Mouse (Mus musculus): Measurements from ENCODE around the gene Wnt3a. TPM values are rescaled to one million over a fixed set of nuclear protein-coding genes. Genes with fewer than 3 reads are reported as not detected.

Gene Wnt3a
- polyA plus RNA-seq, 1 experiment from 2014 or later, result 0.53 TPM

DNA sequence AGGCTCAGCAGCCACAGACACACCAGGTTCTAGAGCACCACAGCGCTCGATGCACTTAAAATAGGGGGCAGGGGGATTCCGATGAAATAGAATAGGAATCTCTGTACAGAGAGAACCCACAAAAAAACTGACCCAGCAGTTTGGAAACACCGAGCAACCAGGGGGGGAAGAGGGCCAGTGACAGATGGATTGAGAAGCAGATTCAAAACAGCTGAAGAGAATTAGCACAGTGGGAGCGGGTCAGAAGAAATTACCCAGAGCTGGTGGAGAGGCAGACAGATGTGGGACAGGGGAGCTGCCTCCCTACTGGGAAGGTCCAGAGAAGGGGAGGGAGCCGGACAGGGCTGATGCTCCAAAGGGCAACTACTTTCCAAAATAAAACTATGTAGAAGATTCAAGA lies 26.0 kb upstream of the Wnt3a start:
- peaks cover 66% of the 10 kb centered on the region for H3K27me3 ChIP-seq (ENCODE audit: low read depth, poor library complexity, severe bottlenecking)
- WGBS, result 49% methylated on average over 6 of the region's 6 CpGs
- no peak overlapping the region for H3K27ac ChIP-seq
- no peak overlapping the region for H3K4me3 ChIP-seq
- H3K36me3 ChIP-seq, result no peaks in the 10 kb centered on the region
- H3K4me1 ChIP-seq, result peaks cover 34% of the 10 kb centered on the region
- no peaks in the 10 kb centered on the region for H3K9me3 ChIP-seq (replicated peaks)
- no peak for DNase-seq (ENCODE audit: low spot score)

DNA sequence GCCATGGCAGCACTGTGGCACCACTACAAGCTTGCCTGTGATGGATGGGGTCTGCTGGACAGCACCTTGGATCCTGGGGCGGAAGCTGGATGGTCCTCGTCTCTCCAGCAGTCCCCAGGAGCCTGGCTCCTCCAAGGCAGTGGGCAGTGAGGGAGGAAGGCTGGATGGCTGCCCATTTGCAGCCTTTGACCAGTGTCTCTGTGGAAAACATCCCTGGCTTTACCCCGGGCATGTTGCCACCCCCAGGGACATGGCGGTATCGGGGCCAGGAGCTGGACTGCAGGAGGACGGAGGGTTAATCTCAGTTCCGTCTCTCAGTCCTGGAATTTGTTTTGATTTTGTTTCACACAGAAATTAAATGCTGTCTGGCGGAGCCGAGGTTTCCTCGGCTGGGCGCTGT lies 23.4 kb upstream of the Wnt3a start:
- no peaks in the 10 kb centered on the region for H3K36me3 ChIP-seq
- no peak overlapping the region for H3K27ac ChIP-seq
- no peaks in the 10 kb centered on the region for H3K9me3 ChIP-seq (replicated peaks)
- DNase-seq (ENCODE audit: low spot score), result no peak
- H3K4me1 ChIP-seq, result peaks cover 47% of the 10 kb centered on the region
- H3K4me3 ChIP-seq, result no peak overlapping the region
- 78% methylated on average over 11 of the region's 11 CpGs for WGBS
- peaks cover 91% of the 10 kb centered on the region for H3K27me3 ChIP-seq (ENCODE audit: low read depth, poor library complexity, severe bottlenecking)

DNA sequence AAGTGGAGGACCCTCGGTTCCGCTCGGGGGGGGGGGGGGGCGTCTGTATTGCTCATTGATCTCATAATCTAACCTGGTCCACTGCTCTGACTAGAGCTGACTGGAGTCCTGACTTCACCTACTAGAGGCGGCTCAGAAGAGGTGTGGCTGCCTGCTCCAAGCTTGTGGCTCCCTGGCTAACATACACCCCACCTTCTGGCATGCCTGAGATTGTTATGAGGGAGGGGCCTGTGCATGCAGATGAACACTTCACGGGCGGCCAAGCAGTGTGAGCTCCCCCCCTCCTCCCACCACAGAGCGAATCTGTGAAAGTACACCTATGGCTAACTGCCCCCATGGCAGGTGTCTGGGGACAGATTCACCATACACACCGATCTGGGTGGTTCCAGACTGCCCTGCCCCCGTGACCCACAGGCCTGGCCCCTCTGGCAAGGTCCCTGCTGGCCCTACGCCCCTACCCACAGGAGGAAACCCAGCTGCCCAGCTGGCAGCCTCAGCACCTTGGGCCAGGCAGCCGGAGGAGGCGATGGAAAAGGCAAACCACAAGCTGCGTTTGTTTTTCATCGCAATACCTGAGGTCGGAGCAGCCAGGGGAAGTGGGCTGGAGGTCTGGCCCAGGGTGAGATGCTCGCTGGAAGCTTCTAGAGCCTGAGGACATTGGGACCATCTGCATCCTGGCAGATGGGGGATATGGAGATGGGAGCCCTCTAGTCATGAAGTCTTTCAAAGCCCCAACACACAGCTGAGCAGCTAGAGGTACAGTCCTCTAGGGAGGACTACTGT lies 22.7 kb upstream of the Wnt3a start:
- peaks cover 93% of the 10 kb centered on the region for H3K27me3 ChIP-seq (ENCODE audit: low read depth, poor library complexity, severe bottlenecking)
- H3K4me1 ChIP-seq, result peaks cover 55% of the 10 kb centered on the region
- H3K9me3 ChIP-seq (replicated peaks), result no peaks in the 10 kb centered on the region

DNA sequence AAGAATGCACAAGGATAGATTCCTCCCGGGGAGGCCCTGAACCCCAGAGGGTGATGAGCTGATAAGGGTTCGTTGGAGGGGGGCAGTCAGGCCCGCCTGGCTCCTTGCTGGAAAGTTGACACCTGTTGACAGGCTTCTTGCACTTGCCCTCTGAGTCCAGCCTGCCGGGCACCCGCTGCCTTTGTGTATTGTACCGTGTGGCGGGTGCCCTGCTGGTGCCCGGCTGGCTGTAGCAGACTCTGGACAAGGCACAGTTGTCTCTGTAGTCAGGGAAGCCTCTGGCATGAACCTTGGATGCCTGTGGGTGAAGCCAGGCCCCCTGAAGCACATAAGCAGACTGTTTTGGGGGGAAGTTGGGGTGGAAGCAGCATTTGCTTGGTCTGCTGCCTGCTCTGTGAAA lies 21.9 kb upstream of the Wnt3a start:
- Histone ChIP-seq H3K27ac (peak overlapping the region; percentile 50), H3K9me3 (replicated peaks) (no peaks in the 10 kb centered on the region), H3K4me1 (peaks cover 61% of the 10 kb centered on the region), H3K36me3 (no peaks in the 10 kb centered on the region), H3K27me3 (ENCODE audit: low read depth, poor library complexity, severe bottlenecking) (peaks cover 93% of the 10 kb centered on the region), H3K4me3 (no peak overlapping the region)
- no peak for DNase-seq (ENCODE audit: low spot score)
- WGBS, result 70% methylated on average over 8 of the region's 8 CpGs

More for the DNA sequence above, 22.7 kb upstream of the Wnt3a start:
- DNase-seq (ENCODE audit: low spot score), result no peak
- 73% methylated on average over 17 of the region's 17 CpGs for WGBS
- H3K36me3 ChIP-seq, result no peaks in the 10 kb centered on the region
- peak overlapping the region; percentile 50 for H3K27ac ChIP-seq
- no peak overlapping the region for H3K4me3 ChIP-seq

DNA sequence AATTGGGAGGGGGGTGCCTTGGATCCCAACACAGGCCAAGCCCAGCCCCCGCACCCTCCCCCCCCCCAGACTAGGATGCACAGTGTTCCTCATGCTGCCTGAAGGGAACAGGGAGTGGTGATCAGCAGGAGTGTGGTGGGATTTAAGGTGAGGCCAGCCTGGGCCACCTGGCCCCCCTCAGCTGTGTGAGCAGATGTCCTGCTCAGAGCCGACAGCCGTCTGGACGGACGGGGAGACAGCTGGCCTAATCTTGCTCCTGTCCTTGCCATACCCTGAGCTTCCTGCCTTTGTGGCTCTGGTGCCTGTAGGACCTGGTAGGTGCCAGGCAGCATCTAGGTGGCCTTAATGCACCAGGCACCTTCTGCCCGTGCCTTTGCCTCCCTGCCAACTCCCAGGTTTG lies 21.5 kb upstream of the Wnt3a start:
- Histone ChIP-seq H3K27ac (peak overlapping the region; percentile 50; the same call in 1 of the 2 replicates), H3K27me3 (ENCODE audit: low read depth, poor library complexity, severe bottlenecking) (peaks cover 94% of the 10 kb centered on the region), H3K9me3 (replicated peaks) (no peaks in the 10 kb centered on the region), H3K4me1 (peaks cover 65% of the 10 kb centered on the region), H3K36me3 (no peaks in the 10 kb centered on the region), H3K4me3 (no peak overlapping the region)
- 59% methylated on average over 6 of the region's 6 CpGs for WGBS
- no peak for DNase-seq (ENCODE audit: low spot score)

DNA sequence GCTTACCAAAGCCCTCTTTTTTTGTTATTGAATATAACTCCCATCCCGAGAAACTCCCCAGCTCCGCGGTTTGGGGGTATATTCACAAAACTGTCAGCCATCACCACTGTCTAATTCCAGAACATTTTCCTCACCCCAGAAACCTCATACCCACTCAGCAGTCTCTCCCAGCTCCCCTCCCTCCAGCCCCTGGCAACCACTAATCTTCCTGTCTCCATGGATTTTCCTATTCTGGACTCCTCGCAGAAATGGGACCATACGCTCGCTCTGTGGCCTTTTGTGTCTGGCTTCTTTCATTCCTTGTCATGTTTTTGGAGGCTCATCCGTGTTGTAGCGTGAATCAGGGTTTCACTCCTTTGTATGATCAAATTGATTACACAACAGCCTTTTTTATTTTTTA lies 19.4 kb upstream of the Wnt3a start:
- Histone ChIP-seq H3K4me3 (no peak overlapping the region), H3K27ac (peak overlapping the region; percentile 75; the same call in 1 of the 2 replicates), H3K36me3 (no peaks in the 10 kb centered on the region), H3K4me1 (peaks cover 74% of the 10 kb centered on the region), H3K27me3 (ENCODE audit: low read depth, poor library complexity, severe bottlenecking) (peaks cover 98% of the 10 kb centered on the region), H3K9me3 (replicated peaks) (no peaks in the 10 kb centered on the region)
- 69% methylated on average over 8 of the region's 8 CpGs for WGBS
- no peak for DNase-seq (ENCODE audit: low spot score)

DNA sequence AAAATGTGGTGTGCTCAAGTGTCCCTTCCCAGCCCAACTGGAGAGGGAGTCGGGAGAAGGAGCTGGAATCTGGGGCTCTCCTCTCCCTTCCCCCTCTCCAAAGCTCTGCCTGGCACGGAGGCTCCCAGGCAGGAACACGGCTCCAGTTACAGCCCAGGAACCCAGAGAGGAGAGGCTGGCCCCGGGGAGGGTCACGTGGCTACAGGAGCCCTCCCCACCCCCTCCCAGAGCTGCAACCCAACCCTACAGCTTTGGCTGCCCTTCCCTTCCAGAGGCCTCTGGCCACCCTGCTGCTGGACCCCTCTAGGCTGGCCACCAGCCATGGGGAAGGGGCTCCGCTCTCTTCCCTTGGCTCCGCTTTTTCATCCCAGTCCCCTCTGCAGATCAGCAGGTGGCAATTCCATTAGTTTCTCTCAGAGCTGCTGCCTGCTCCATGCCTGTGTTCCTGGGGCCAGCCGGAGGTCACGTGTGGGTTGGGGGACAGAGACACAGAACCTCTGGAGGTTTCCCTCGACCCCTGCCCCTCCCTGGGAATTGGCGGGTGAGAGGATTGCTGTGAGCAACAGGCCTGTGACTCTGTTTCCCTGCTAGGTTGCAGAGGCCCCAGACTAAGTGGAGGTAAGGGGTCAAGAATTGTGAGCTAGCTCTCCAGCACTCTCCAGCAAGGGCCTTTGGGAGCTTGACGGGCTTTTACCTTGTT lies 18.7 kb upstream of the Wnt3a start:
- peak; percentile 82 for DNase-seq (ENCODE audit: low spot score)
- Histone ChIP-seq H3K27ac (peak overlapping the region; percentile 75), H3K36me3 (no peaks in the 10 kb centered on the region), H3K9me3 (replicated peaks) (no peaks in the 10 kb centered on the region), H3K27me3 (ENCODE audit: low read depth, poor library complexity, severe bottlenecking) (peaks cover 98% of the 10 kb centered on the region), H3K4me3 (peak overlapping the region; percentile 37), H3K4me1 (peaks cover 81% of the 10 kb centered on the region)
- WGBS, result 9% methylated on average over 12 of the region's 12 CpGs

DNA sequence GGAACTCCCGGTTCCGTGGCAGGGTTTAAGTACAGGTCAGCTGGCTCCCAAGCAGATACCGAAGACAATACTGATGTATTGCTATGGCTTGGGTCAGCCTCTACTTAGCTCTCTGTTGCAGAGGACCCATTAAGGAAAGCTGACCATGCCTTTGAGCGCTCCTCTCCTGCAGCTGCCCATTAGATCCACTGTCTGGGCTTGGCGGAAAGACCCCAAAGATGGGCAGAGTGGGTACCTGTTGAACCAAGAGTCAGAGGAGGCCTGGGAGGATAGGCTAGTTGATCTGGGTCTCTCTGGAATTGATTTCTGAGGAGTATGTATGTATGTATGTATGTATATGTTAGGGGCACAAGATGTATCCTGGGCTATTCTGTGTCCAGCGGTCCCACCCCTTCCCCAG lies 18.1 kb upstream of the Wnt3a start:
- H3K4me1 ChIP-seq, result peaks cover 78% of the 10 kb centered on the region

DNA sequence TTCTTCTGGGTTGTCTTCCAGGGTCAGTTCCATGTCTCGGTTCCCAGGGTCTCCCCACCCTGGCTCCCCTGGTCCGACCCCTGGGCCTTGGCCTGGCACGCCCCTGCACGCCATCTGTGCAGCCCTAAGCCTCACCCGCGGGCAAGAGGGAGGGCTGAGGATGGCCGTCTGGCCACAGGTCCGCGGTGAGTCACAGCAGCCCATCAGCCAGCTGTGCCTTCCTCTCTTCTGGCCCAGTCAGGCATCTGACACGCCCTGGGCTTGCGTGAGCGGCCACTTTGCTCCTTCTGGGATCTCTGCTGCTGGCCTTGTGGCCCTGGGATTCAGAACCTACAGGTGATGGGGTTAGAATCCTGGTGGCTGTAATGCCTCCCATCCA lies 17.6 kb upstream of the Wnt3a start:
- 20% methylated on average over 12 of the region's 12 CpGs for WGBS
- Histone ChIP-seq H3K4me1 (peaks cover 73% of the 10 kb centered on the region), H3K4me3 (peak overlapping the region; percentile 69), H3K36me3 (no peaks in the 10 kb centered on the region), H3K27me3 (ENCODE audit: low read depth, poor library complexity, severe bottlenecking) (peaks cover 99% of the 10 kb centered on the region), H3K9me3 (replicated peaks) (no peaks in the 10 kb centered on the region), H3K27ac (peak overlapping the region; percentile 75; the same call in 1 of the 2 replicates)
- no peak for DNase-seq (ENCODE audit: low spot score)

More for the DNA sequence above, 18.1 kb upstream of the Wnt3a start:
- peaks cover 99% of the 10 kb centered on the region for H3K27me3 ChIP-seq (ENCODE audit: low read depth, poor library complexity, severe bottlenecking)
- no peak for DNase-seq (ENCODE audit: low spot score)
- no peaks in the 10 kb centered on the region for H3K9me3 ChIP-seq (replicated peaks)
- peak overlapping the region; percentile 75 for H3K27ac ChIP-seq
- no peaks in the 10 kb centered on the region for H3K36me3 ChIP-seq
- H3K4me3 ChIP-seq, result peak overlapping the region; percentile 69
- WGBS, result 42% methylated on average over 6 of the region's 6 CpGs

DNA sequence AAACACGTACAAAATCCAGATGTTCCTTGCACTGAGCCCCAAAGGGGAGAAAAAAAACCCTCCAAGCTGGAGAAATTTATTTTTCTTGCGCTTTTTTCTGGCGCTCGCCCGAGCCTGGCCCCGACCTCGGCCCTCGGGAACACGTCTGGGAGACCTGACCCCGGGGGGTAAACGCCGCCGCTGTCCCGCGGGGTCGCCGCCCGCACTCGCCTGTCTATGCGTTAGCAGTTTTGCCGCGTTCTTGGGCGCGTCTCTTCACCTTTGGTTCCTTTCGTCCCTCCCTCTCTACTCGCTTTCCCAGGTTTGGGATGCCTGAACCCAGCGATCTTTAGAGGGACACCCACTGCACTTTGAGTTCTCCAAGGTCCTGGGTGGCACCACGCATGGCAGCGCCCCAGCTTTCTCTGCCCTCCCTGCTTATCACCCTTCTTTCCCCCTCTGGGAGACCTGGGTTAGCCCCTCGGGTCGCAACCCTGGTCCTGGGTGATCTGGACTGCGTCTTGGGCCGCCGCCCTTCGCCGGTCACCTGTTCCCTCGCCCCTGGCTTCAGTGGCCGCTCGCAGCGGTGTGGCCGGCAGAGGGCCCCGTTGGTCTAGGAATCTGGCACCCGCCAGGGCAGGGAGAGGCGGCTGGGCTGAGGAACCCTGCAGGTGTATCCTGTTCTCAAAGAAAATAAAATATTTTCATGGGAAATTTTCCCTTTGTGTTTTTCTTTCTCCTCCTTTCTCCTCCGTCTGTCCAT lies 17.0 kb upstream of the Wnt3a start:
- DNase-seq (ENCODE audit: low spot score), result peak; percentile 90
- Histone ChIP-seq H3K4me3 (peak overlapping the region; percentile 69), H3K36me3 (no peaks in the 10 kb centered on the region), H3K27ac (0 out of 2 replicates have a peak overlapping the region, but pooled peaks have one; percentile 75), H3K27me3 (ENCODE audit: low read depth, poor library complexity, severe bottlenecking) (peaks cover 96% of the 10 kb centered on the region), H3K9me3 (replicated peaks) (no peaks in the 10 kb centered on the region), H3K4me1 (peaks cover 68% of the 10 kb centered on the region)
- under 1% methylated on average over 45 of the region's 45 CpGs for WGBS

DNA sequence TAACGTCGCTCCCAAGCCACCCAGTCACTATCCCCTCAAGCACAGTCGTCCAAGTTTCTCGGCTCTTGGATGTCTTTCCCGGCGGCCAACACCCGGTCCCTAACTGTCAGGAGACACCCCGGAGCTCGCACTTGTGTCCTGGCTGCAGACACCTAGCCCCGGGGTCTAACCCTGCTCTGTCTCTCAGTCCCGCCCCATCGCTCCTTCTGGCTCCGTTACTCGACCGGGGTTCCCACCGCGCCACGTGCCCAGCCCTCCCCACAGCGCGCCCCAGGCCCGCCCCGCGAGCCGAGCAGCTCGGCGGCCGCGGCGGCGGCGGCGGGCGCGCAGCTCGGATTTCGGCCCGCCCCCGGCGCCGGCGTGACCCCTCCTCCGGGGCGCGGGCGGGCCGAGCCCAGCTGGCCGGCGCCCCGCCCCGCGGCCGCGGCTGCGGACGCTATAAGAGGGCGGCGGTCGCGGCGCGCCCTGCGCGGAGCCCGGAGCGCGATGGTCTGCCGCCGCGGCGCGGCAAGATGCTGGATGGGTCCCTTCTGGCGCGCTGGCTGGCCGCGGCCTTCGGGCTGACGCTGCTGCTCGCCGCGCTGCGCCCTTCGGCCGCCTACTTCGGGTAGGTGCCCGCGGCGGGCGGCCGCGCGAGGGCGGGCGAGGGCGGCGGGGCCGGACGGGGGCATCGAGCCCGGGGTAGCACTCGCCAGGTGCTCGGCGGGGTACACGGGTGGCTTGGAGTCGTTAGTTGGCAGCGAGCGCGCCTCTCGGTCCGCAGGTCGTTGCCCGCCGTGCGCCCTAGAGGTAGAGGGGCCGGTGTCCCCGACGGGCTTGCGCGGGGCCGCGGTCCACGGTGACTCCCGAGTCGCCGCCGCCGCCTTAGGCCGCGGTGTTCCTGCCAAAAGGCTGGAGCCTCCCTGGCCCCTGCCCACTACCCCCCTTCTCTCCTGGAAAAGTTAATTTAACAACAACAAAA lies 16.2 kb upstream of the Wnt3a start, which contains the start of gene Wnt9a:
TSS of gene Wnt9a (plus strand) at position 468 of the 961 bp plus-strand sequence.
- Histone ChIP-seq H3K4me3 (peak within 1 kb of the TSS; percentile 69), H3K27ac (peak within 1 kb of the TSS; percentile 81), H3K27me3 (ENCODE audit: low read depth, poor library complexity, severe bottlenecking) (peaks cover 93% of the 10 kb centered on the region), H3K9me3 (replicated peaks) (no peaks in the 10 kb centered on the region), H3K36me3 (no peaks in the 10 kb centered on the region), H3K4me1 (peaks cover 59% of the 10 kb centered on the region)
- peak; percentile 74 for DNase-seq (ENCODE audit: low spot score)
- 4% methylated on average over 123 of the region's 128 CpGs for WGBS

DNA sequence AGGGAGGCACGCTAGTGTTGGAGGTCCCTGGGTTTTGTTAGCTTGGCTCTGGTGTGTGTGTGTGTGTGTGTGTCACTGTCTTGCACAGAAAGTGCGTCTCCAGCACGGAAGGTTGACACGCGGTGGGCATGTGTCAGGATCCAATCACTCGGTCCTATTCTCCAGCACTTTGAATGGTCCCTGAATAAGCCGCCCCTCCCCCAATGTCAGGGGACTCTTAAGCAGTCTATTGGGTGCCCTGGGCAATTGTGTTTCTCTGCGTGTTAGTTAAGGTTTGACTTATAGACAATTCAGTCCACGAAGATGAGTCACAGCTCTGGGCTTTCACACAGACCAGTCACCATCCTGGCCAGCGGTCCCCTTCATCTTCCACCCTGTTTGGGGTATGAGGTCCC lies 15.3 kb upstream of the Wnt3a start:
- Histone ChIP-seq H3K36me3 (no peaks in the 10 kb centered on the region), H3K4me1 (peaks cover 57% of the 10 kb centered on the region), H3K4me3 (peak overlapping the region; percentile 69), H3K9me3 (replicated peaks) (no peaks in the 10 kb centered on the region), H3K27me3 (ENCODE audit: low read depth, poor library complexity, severe bottlenecking) (peaks cover 91% of the 10 kb centered on the region), H3K27ac (peak overlapping the region; percentile 71; the same call in 1 of the 2 replicates)
- DNase-seq (ENCODE audit: low spot score), result no peak
- WGBS, result 14% methylated on average over 10 of the region's 10 CpGs
